Mouse (Mus musculus) midbrain, postnatal 0 days (tissue): ENCODE measurements at regions not wholly inside any gene's neighbourhood (a gene's known extent, or its start where the extent isn't known, plus 50 kb on each side); places are given as distances from the start of the nearest gene placed in this dataset.

ENCODE experiments used
- ATAC-seq: fragments of 200-750 bp; cut with Nextera tagmentation; 2 replicates; pipeline ENCODE4 v1.8.0; 2017; ENCODE audit warnings: moderate number of reproducible peaks, mild to moderate bottlenecking, moderate TSS enrichment, moderate library complexity; ENCODE audit not compliant: low FRiP score
- DNase-seq: peaks from one replicate; pipeline ENCODE4 v3.0.0-alpha.2; 2015; ENCODE audit warnings: low spot score
- H3K27ac ChIP-seq: fragments of 300-500 bp; sonication (generic); 2 replicates; pipeline ENCODE4 v1.5.1; 2014; ENCODE audit warnings: low read depth, mild to moderate bottlenecking, low read length, mixed read lengths
- H3K27me3 ChIP-seq: fragments of 300-500 bp; sonication (generic); 2 replicates; pipeline ENCODE4 v1.6.1; 2014; ENCODE audit warnings: low read length, control low read depth, mixed read lengths; ENCODE audit not compliant: insufficient read depth
- H3K36me3 ChIP-seq: fragments of 300-500 bp; sonication (generic); 2 replicates; pipeline ENCODE4 v1.6.1; 2014; ENCODE audit warnings: low read length, control low read depth, mixed read lengths; ENCODE audit not compliant: insufficient read depth
- H3K4me1 ChIP-seq: fragments of 300-500 bp; sonication (generic); 2 replicates; pipeline ENCODE4 v1.6.1; 2014; ENCODE audit warnings: mild to moderate bottlenecking, control low read depth, antibody characterized with exemption, low read length, mixed read lengths; ENCODE audit not compliant: insufficient read depth
- H3K4me2 ChIP-seq: fragments of 300-500 bp; sonication (generic); 2 replicates; pipeline ENCODE4 v1.6.1; 2014; ENCODE audit warnings: low read depth, mild to moderate bottlenecking, low read length, mixed read lengths; ENCODE audit not compliant: poor library complexity, severe bottlenecking
- H3K4me3 ChIP-seq: fragments of 300-500 bp; sonication (generic); 2 replicates; pipeline ENCODE4 v1.5.1; 2014; ENCODE audit warnings: low read depth, mild to moderate bottlenecking, low read length, moderate library complexity
- H3K9ac ChIP-seq: fragments of 300-500 bp; sonication (generic); replicated peaks from 2 replicates; pipeline ENCODE4 v1.6.1; 2014; ENCODE audit warnings: mild to moderate bottlenecking, low read length, moderate library complexity, mixed read lengths; ENCODE audit not compliant: poor library complexity, severe bottlenecking
- H3K9me3 ChIP-seq: fragments of 300-500 bp; sonication (generic); 2 replicates; pipeline ENCODE4 v1.6.1; 2016; ENCODE audit warnings: low read length, control low read depth
- CTCF ChIP-seq: IDR thresholded peaks from 2 replicates; pipeline ENCODE4 v1.5.1; 2016; ENCODE audit warnings: antibody characterized with exemption, mild to moderate bottlenecking
- WGBS: fragments of 180-500 bp; shearing (Covaris S2); extraction: QIAGEN DNeasy Blood & Tissue Kit; methylation state at CpG from one replicate; pipeline ENCODE4 v1.1.7; 2014; 5-methylcytosine and 5-hydroxymethylcytosine counted together

GRCm38 (mm10) chr3:117153011-117153473, 184.3 kb upstream of the Palmd start:
- no peak for ATAC-seq
- TF ChIP-seq CTCF, result peak; percentile 81
- Histone ChIP-seq H3K9me3 (no peaks in the 10 kb centered on the region), H3K27me3 (no peaks in the 10 kb centered on the region), H3K4me2 (no peak overlapping the region), H3K27ac (no peak overlapping the region), H3K4me3 (no peak overlapping the region), H3K36me3 (no peaks in the 10 kb centered on the region), H3K9ac (no peak overlapping the region), H3K4me1 (no peaks in the 10 kb centered on the region)
- WGBS, result 28% methylated on average over 2 of the region's 2 CpGs
- DNase-seq, result peak; percentile 80

- no peak overlapping the region for H3K4me2 ChIP-seq
- DNase-seq (no peak), ATAC-seq (no peak)
- no peak overlapping the region for H3K4me3 ChIP-seq
- no peak overlapping the region for H3K27ac ChIP-seq
- H3K27me3 ChIP-seq, result no peaks in the 10 kb centered on the region
- no peaks in the 10 kb centered on the region for H3K36me3 ChIP-seq
- H3K4me1 ChIP-seq, result no peaks in the 10 kb centered on the region
- H3K9ac ChIP-seq, result no peak overlapping the region
- H3K9me3 ChIP-seq, result no peaks in the 10 kb centered on the region
- WGBS, result 89% methylated on average over 8 of the region's 8 CpGs
- TF ChIP-seq CTCF, result no peak
Measured at GRCm38 (mm10) chr3:117152414-117152813, 183.6 kb upstream of the Palmd start.

- no peak overlapping the region for H3K27ac ChIP-seq
- 84% methylated on average over 2 of the region's 2 CpGs for WGBS
Measured at GRCm38 (mm10) chr3:117147414-117147813, 178.6 kb upstream of the Palmd start.

GRCm38 (mm10) chr3:117139835-117140234, 171.0 kb upstream of the Palmd start:
- no peaks in the 10 kb centered on the region for H3K27me3 ChIP-seq
- no peak overlapping the region for H3K4me3 ChIP-seq
- H3K9me3 ChIP-seq, result no peaks in the 10 kb centered on the region
- DNase-seq (no peak), ATAC-seq (no peak)
- no peak overlapping the region for H3K4me2 ChIP-seq
- H3K27ac ChIP-seq, result no peak overlapping the region
- H3K36me3 ChIP-seq, result no peaks in the 10 kb centered on the region
- TF ChIP-seq CTCF, result no peak
- 94% methylated on average over 2 of the region's 2 CpGs for WGBS
- no peaks in the 10 kb centered on the region for H3K4me1 ChIP-seq
- H3K9ac ChIP-seq, result no peak overlapping the region

More at GRCm38 (mm10) chr3:117147414-117147813, 178.6 kb upstream of the Palmd start:
- Histone ChIP-seq H3K4me2 (no peak overlapping the region), H3K9ac (no peak overlapping the region), H3K4me3 (no peak overlapping the region), H3K27me3 (no peaks in the 10 kb centered on the region), H3K36me3 (no peaks in the 10 kb centered on the region), H3K4me1 (no peaks in the 10 kb centered on the region), H3K9me3 (no peaks in the 10 kb centered on the region)
- TF ChIP-seq CTCF, result 0 out of 2 replicates have a peak, but pooled peaks have one; percentile 18
- ATAC-seq (no peak), DNase-seq (no peak)

GRCm38 (mm10) chr3:117138720-117139119, 169.9 kb upstream of the Palmd start:
- Histone ChIP-seq H3K4me1 (no peaks in the 10 kb centered on the region), H3K36me3 (no peaks in the 10 kb centered on the region), H3K9ac (no peak overlapping the region), H3K4me2 (no peak overlapping the region), H3K9me3 (no peaks in the 10 kb centered on the region), H3K4me3 (no peak overlapping the region), H3K27ac (no peak overlapping the region), H3K27me3 (no peaks in the 10 kb centered on the region)
- no peak for TF ChIP-seq CTCF
- DNase-seq (peak; percentile 17), ATAC-seq (no peak)
- WGBS, result 62% methylated on average over 7 of the region's 7 CpGs

GRCm38 (mm10) chr3:117132897-117133296, 164.1 kb upstream of the Palmd start:
- no peak overlapping the region for H3K4me2 ChIP-seq
- 95% methylated on average over 4 of the region's 4 CpGs for WGBS
- no peaks in the 10 kb centered on the region for H3K27me3 ChIP-seq
- ATAC-seq (no peak), DNase-seq (no peak)
- no peak overlapping the region for H3K27ac ChIP-seq
- no peak for TF ChIP-seq CTCF
- H3K9me3 ChIP-seq, result no peaks in the 10 kb centered on the region
- no peak overlapping the region for H3K4me3 ChIP-seq
- H3K9ac ChIP-seq, result no peak overlapping the region
- no peaks in the 10 kb centered on the region for H3K4me1 ChIP-seq
- H3K36me3 ChIP-seq, result no peaks in the 10 kb centered on the region
